Mouse (Mus musculus): ENCODE measurements around the gene Kremen2. TPM values are rescaled to one million over a fixed set of nuclear protein-coding genes. Genes with fewer than 3 reads are reported as not detected.
A peak's percentile ranks its signal among the peaks of the same experiment; 100 is the strongest.

Kremen2 gene
- polyA plus RNA-seq, 1 experiment from 2014 or later: 0.67 TPM

DNA sequence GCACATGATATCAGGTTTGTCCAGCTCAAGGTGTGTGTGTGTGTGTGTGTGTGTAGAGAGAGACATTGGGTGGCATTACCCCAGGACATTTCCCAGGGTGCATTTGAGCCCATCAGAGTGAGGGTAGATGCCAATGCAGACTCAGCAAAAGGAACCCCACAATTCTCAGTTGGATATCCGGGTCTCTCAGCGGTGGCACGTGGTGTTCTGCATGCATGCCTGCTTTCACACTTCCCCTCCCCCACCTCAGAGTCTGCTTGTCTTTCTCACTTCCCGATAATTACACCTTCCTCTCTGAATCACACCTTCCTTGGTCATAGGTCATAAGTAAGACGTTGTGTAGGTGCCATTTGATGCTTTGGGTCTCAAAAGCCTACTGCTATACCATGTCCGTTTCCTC lies 2.4 kb upstream of the Kremen2 start:
- H3K27me3 ChIP-seq (ENCODE audit: control insufficient read depth, insufficient read depth, low read length): peaks cover 42% of the 10 kb centered on the region
- WGBS: 21% methylated on average over 6 of the region's 6 CpGs

DNA sequence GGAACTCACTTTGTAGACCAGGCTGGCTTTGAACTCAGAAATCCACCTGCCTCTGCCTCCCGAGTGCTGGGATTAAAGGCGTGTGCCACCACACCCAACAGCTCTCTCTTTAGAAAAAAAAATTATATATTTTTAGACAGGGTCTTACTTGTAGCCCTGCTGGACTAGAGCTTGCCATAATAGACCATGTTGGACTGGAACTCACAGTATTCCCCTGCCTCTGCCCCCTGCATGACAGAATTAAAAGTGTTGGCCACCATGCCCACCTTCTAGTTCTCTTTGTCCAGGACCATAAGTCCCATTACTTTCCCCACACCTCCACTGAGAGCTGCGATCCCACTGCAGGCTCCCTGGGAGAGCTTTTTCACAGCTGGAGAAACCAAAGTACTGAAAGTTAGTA lies 1.8 kb upstream of the Kremen2 start:
- Histone ChIP-seq H3K27me3 (ENCODE audit: control insufficient read depth, insufficient read depth, low read length) (peaks cover 48% of the 10 kb centered on the region), H3K36me3 (ENCODE audit: control insufficient read depth, insufficient read depth, low read length) (peaks cover 8% of the 10 kb centered on the region; the same call in 1 of the 2 replicates), H3K4me2 (ENCODE audit: low read depth, low read length) (no peak overlapping the region), H3K27ac (ENCODE audit: low read length) (no peak overlapping the region), H3K4me1 (ENCODE audit: control insufficient read depth, insufficient read depth, low read length) (peaks cover 22% of the 10 kb centered on the region), H3K9ac (ENCODE audit: low read length) (no peak overlapping the region), H3K9me3 (replicated peaks; ENCODE audit: control insufficient read depth, low read length) (no peaks in the 10 kb centered on the region), H3K4me3 (replicated peaks; ENCODE audit: low read length) (no peak overlapping the region)
- no peak for ATAC-seq (ENCODE audit: insufficient read depth, low FRiP score)
- 76% methylated on average over 3 of the region's 3 CpGs for WGBS

More for the DNA sequence above, 2.4 kb upstream of the Kremen2 start:
- H3K9ac ChIP-seq (ENCODE audit: low read length): no peak overlapping the region
- no peak overlapping the region for H3K4me2 ChIP-seq (ENCODE audit: low read depth, low read length)
- no peak for ATAC-seq (ENCODE audit: insufficient read depth, low FRiP score)
- H3K27ac ChIP-seq (ENCODE audit: low read length): no peak overlapping the region
- no peak overlapping the region for H3K4me3 ChIP-seq (replicated peaks; ENCODE audit: low read length)
- H3K4me1 ChIP-seq (ENCODE audit: control insufficient read depth, insufficient read depth, low read length): peaks cover 21% of the 10 kb centered on the region
- no peaks in the 10 kb centered on the region for H3K9me3 ChIP-seq (replicated peaks; ENCODE audit: control insufficient read depth, low read length)
- peaks cover 11% of the 10 kb centered on the region; the same call in 1 of the 2 replicates for H3K36me3 ChIP-seq (ENCODE audit: control insufficient read depth, insufficient read depth, low read length)

DNA sequence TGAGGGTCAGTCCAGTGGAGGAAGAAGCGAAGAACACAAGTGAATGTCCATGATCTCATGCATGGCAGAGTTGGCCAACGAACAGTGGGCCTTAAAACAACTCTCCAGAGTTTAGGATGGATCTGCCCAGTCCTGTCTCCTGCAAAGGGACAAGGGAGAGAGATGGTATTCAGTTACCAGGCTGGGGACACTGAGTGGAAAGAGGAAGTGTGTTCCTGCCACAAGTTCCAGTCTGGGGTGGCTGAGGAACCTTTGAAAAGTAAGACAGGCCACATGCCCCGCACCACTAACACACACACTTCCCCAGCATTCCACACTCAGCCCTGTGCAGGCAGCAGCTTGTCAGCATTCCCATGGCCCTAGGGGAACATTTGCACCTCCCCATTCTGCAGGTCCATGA lies 1.1 kb upstream of the Kremen2 start:
- Histone ChIP-seq H3K4me2 (ENCODE audit: low read depth, low read length) (no peak overlapping the region), H3K36me3 (ENCODE audit: control insufficient read depth, insufficient read depth, low read length) (0 out of 2 replicates have a peak, but pooled peaks cover 4% of the 10 kb centered on the region), H3K4me1 (ENCODE audit: control insufficient read depth, insufficient read depth, low read length) (peaks cover 27% of the 10 kb centered on the region), H3K27ac (ENCODE audit: low read length) (no peak overlapping the region), H3K9me3 (replicated peaks; ENCODE audit: control insufficient read depth, low read length) (no peaks in the 10 kb centered on the region), H3K9ac (ENCODE audit: low read length) (no peak overlapping the region), H3K27me3 (ENCODE audit: control insufficient read depth, insufficient read depth, low read length) (peaks cover 55% of the 10 kb centered on the region), H3K4me3 (replicated peaks; ENCODE audit: low read length) (no peak overlapping the region)
- ATAC-seq (ENCODE audit: insufficient read depth, low FRiP score): no peak
- WGBS: 79% methylated on average over 3 of the region's 3 CpGs

DNA sequence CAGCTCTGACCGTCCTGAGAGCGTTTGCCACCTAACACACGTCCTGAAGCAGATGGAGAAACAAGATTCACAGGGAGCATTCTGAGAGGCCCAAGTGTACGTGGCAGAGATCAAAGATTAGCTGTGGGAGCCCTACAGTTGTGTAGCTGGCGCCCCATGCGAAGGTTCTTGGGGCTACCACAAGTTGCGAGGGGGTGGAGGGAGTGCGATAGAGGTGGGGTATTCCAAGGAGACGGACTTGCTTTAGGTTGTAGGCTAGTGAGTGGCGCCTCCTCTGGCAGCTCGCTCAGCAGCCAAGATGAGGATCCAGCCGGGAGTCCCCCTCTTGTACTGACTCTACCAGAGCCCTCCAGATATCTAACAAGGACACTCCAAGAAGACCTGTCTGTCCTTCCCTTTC lies 678 bp upstream of the Kremen2 start:
- H3K4me2 ChIP-seq (ENCODE audit: low read depth, low read length): peak overlapping the region; percentile 59
- no peaks in the 10 kb centered on the region for H3K36me3 ChIP-seq (ENCODE audit: control insufficient read depth, insufficient read depth, low read length)
- H3K9me3 ChIP-seq (replicated peaks; ENCODE audit: control insufficient read depth, low read length): no peaks in the 10 kb centered on the region
- ATAC-seq (ENCODE audit: insufficient read depth, low FRiP score): no peak
- H3K4me1 ChIP-seq (ENCODE audit: control insufficient read depth, insufficient read depth, low read length): peaks cover 27% of the 10 kb centered on the region
- H3K27ac ChIP-seq (ENCODE audit: low read length): no peak overlapping the region
- 7% methylated on average over 12 of the region's 12 CpGs for WGBS
- no peak overlapping the region for H3K4me3 ChIP-seq (replicated peaks; ENCODE audit: low read length)
- H3K9ac ChIP-seq (ENCODE audit: low read length): 0 out of 2 replicates have a peak overlapping the region, but pooled peaks have one; percentile 55
- H3K27me3 ChIP-seq (ENCODE audit: control insufficient read depth, insufficient read depth, low read length): peaks cover 59% of the 10 kb centered on the region

DNA sequence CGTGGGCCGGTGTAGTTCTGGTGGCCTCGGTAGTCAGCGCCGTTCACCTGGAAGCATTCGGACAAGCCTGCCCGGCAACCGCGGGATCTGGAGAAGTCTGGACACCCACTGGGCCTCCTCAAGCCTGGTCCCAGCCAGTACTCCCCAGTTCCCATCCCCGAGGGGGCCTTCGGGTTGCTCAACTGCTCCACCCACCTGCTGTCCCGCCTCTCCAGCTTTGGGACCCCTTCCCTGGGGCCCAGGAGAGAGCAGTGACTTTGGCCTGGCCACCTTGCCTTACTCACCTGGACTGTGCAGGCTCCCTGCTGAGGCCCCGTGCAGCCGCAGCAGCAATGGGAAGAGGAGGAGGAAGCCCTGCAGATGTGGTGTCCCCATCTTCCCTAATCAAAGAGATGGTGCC lies 982 bp downstream of the Kremen2 start:
- Histone ChIP-seq H3K4me3 (replicated peaks; ENCODE audit: low read length) (0 out of 2 replicates have a peak overlapping the region, but pooled peaks have one; percentile 1), H3K4me1 (ENCODE audit: control insufficient read depth, insufficient read depth, low read length) (peaks cover 34% of the 10 kb centered on the region), H3K27ac (ENCODE audit: low read length) (no peak overlapping the region), H3K9me3 (replicated peaks; ENCODE audit: control insufficient read depth, low read length) (no peaks in the 10 kb centered on the region), H3K9ac (ENCODE audit: low read length) (no peak overlapping the region; the same call in 1 of the 2 replicates), H3K36me3 (ENCODE audit: control insufficient read depth, insufficient read depth, low read length) (no peaks in the 10 kb centered on the region), H3K27me3 (ENCODE audit: control insufficient read depth, insufficient read depth, low read length) (peaks cover 64% of the 10 kb centered on the region), H3K4me2 (ENCODE audit: low read depth, low read length) (0 out of 2 replicates have a peak overlapping the region, but pooled peaks have one; percentile 59)
- ATAC-seq (ENCODE audit: insufficient read depth, low FRiP score): no peak
- 5% methylated on average over 14 of the region's 14 CpGs for WGBS

DNA sequence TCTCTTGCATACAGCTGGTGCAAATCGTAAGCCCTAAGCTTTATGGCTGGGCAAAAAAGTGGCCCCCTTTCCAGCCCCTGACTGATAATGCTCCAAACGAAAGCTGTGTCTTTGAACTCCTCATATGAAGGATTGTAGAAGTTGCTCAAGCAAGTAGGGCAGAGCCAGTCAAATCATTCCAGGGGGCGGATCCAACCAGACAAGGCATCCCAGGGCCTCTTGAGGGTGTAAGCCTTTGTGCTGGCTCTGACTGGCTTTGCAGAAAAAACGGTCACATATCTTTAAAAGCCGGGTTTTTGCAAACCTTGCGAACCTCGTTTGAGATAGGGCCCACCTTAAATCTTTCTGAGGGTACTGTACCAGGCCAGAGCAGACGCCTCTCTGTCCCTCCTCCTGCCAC lies 1.6 kb downstream of the Kremen2 start:
- no peaks in the 10 kb centered on the region for H3K36me3 ChIP-seq (ENCODE audit: control insufficient read depth, insufficient read depth, low read length)
- H3K4me2 ChIP-seq (ENCODE audit: low read depth, low read length): no peak overlapping the region
- no peak overlapping the region for H3K9ac ChIP-seq (ENCODE audit: low read length)
- H3K27ac ChIP-seq (ENCODE audit: low read length): no peak overlapping the region
- WGBS: 29% methylated on average over 8 of the region's 8 CpGs
- H3K4me3 ChIP-seq (replicated peaks; ENCODE audit: low read length): no peak overlapping the region
- H3K27me3 ChIP-seq (ENCODE audit: control insufficient read depth, insufficient read depth, low read length): peaks cover 64% of the 10 kb centered on the region
- peaks cover 37% of the 10 kb centered on the region for H3K4me1 ChIP-seq (ENCODE audit: control insufficient read depth, insufficient read depth, low read length)
- no peaks in the 10 kb centered on the region for H3K9me3 ChIP-seq (replicated peaks; ENCODE audit: control insufficient read depth, low read length)
- ATAC-seq (ENCODE audit: insufficient read depth, low FRiP score): no peak

DNA sequence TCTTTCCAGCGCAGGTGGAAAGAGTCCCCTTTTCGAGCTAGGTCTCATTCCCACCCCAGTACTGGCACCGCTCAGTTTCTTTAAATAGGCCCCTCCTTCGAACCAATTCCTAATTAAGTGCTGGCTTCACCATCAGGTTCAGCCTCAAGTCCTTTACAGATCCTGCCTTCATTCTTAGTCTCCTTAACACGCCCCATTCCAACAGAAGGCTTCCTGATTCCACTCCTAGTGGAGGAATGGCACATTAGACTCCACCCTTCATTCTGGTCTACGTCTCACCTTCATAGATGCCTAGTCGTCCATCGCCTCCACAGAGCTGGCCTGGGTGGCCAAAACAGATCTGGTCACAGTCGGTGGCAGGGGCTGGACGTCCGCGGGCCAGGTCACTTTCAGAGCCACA lies 2.7 kb downstream of the Kremen2 start:
- Histone ChIP-seq H3K9me3 (replicated peaks; ENCODE audit: control insufficient read depth, low read length) (no peaks in the 10 kb centered on the region), H3K27ac (ENCODE audit: low read length) (no peak overlapping the region), H3K27me3 (ENCODE audit: control insufficient read depth, insufficient read depth, low read length) (peaks cover 61% of the 10 kb centered on the region), H3K4me2 (ENCODE audit: low read depth, low read length) (no peak overlapping the region), H3K36me3 (ENCODE audit: control insufficient read depth, insufficient read depth, low read length) (no peaks in the 10 kb centered on the region), H3K9ac (ENCODE audit: low read length) (no peak overlapping the region), H3K4me3 (replicated peaks; ENCODE audit: low read length) (no peak overlapping the region), H3K4me1 (ENCODE audit: control insufficient read depth, insufficient read depth, low read length) (peaks cover 36% of the 10 kb centered on the region)
- ATAC-seq (ENCODE audit: insufficient read depth, low FRiP score): no peak
- 68% methylated on average over 12 of the region's 12 CpGs for WGBS

DNA sequence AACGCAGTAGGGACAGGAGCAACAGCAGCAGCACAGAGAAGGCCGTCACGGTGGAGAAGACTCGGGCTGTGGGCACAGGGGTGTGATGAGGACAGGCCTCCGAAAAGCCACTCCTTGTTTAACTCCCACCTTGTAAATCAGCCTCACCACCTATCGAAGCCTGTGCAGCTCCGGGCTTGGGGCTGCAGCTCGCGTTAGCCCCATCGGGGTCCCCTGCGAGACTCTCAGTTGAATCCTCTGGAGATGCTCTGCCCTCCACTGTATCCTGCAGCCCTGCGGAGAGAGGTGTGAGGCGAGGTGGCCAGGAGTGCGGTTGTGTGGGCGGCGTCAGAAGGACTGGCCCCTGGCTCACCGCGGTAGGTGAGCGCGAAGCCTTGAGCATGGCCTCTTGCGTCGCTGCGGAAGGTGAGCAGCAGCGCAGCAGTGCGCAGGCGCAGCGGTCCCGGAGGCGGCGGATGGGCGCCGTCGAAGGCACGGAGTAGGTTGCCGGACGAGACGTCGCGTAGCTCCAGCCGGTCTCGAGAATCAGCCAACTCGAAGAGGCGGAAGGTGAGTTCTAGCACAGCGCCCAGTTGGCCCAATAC lies 3.3 kb downstream of the Kremen2 start:
- H3K9me3 ChIP-seq (replicated peaks; ENCODE audit: control insufficient read depth, low read length): no peaks in the 10 kb centered on the region
- WGBS: 6% methylated on average over 44 of the region's 44 CpGs
- peak overlapping the region; percentile 15; the same call in 1 of the 2 replicates for H3K4me3 ChIP-seq (replicated peaks; ENCODE audit: low read length)
- H3K27me3 ChIP-seq (ENCODE audit: control insufficient read depth, insufficient read depth, low read length): peaks cover 58% of the 10 kb centered on the region
- peak overlapping the region; percentile 18 for H3K4me2 ChIP-seq (ENCODE audit: low read depth, low read length)
- ATAC-seq (ENCODE audit: insufficient read depth, low FRiP score): no peak
- peak overlapping the region; percentile 12; the same call in 1 of the 2 replicates for H3K9ac ChIP-seq (ENCODE audit: low read length)
- no peaks in the 10 kb centered on the region for H3K36me3 ChIP-seq (ENCODE audit: control insufficient read depth, insufficient read depth, low read length)
- H3K27ac ChIP-seq (ENCODE audit: low read length): no peak overlapping the region
- H3K4me1 ChIP-seq (ENCODE audit: control insufficient read depth, insufficient read depth, low read length): peaks cover 36% of the 10 kb centered on the region

DNA sequence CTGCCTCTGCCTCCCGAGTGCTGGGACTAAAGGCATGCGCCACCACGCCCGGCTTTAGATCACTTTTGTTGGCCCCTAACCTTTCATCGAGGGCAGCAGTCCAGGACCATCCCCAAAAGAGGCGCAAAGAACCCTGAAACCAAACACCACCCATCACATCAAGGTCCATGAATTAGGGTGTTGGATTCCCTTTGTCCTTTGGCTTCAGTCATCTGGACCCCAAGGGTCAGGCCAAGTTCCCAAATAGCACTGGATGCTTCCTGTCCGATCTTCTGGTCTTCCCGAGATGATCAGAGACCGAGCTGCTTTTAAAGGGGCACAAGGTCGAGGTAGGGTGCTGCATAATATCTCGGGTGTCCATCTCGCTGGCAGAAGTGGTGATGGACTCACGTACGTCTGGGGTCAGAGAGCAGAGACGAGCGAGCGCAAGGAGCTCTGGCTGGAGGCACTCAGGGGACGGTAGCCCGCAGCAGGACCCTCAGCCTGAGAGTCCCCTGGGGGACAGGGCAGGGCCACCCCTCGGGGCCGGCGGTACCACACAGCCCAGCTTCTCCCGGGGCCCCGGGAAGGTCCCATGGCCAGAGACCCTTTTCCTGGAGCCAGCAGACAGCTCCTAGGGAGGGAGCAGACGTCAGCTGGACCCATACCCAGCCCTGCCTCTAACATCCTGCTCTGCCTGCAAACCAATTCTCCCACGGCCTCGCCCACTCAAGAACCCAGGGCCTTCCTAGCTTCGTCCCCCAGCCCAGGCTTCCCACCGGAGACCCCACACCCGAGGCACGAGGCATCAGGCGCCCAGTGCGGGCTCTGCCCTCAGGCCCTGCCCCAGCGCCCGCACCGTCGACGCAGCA lies 4.0 kb downstream of the Kremen2 start:
- ATAC-seq (ENCODE audit: insufficient read depth, low FRiP score): no peak
- Histone ChIP-seq H3K27me3 (ENCODE audit: control insufficient read depth, insufficient read depth, low read length) (peaks cover 57% of the 10 kb centered on the region), H3K4me3 (replicated peaks; ENCODE audit: low read length) (no peak overlapping the region), H3K9me3 (replicated peaks; ENCODE audit: control insufficient read depth, low read length) (no peaks in the 10 kb centered on the region), H3K4me1 (ENCODE audit: control insufficient read depth, insufficient read depth, low read length) (peaks cover 36% of the 10 kb centered on the region), H3K27ac (ENCODE audit: low read length) (no peak overlapping the region), H3K9ac (ENCODE audit: low read length) (peak overlapping the region; percentile 12; the same call in 1 of the 2 replicates), H3K36me3 (ENCODE audit: control insufficient read depth, insufficient read depth, low read length) (no peaks in the 10 kb centered on the region), H3K4me2 (ENCODE audit: low read depth, low read length) (0 out of 2 replicates have a peak overlapping the region, but pooled peaks have one; percentile 18)
- WGBS: 46% methylated on average over 38 of the region's 38 CpGs

Measured in stomach, embryonic 16.5 days (tissue).